Mouse (Mus musculus) induced T-regulatory cell, adult 2 months (primary cell): Measurements from ENCODE around the gene Clec10a.

Experiments used
- DNase-seq: peaks from one replicate; pipeline ENCODE4 v3.0.0-alpha.2; 2012; ENCODE audit warnings: low read depth

The Clec10a gene

GRCm38 (mm10) chr11:70185120-70185519 lies 29.1 kb downstream of the Clec10a start:
- no peak for DNase-seq

- DNase-seq, result peak; percentile 24
These were observed 33.5 kb downstream of the Clec10a start for GRCm38 (mm10) chr11:70189319-70190134.

- DNase-seq, result no peak
These were observed 35.2 kb downstream of the Clec10a start for GRCm38 (mm10) chr11:70191188-70191587.

GRCm38 (mm10) chr11:70192157-70192556 lies 36.2 kb downstream of the Clec10a start:
- DNase-seq, result no peak

- DNase-seq, result no peak
These were observed 37.6 kb downstream of the Clec10a start for GRCm38 (mm10) chr11:70193354-70194285.

- DNase-seq, result no peak
These were observed 42.3 kb downstream of the Clec10a start for GRCm38 (mm10) chr11:70198332-70198731.

- DNase-seq, result no peak
These were observed 43.1 kb downstream of the Clec10a start for GRCm38 (mm10) chr11:70199107-70199506.

GRCm38 (mm10) chr11:70200036-70200608 lies 44.1 kb downstream of the Clec10a start:
- no peak for DNase-seq

GRCm38 (mm10) chr11:70201691-70202090 lies 45.7 kb downstream of the Clec10a start:
- peak; percentile 86 for DNase-seq

- no peak for DNase-seq
These were observed 50.8 kb downstream of the Clec10a start for GRCm38 (mm10) chr11:70206801-70207200.

- no peak for DNase-seq
These were observed 51.3 kb downstream of the Clec10a start for GRCm38 (mm10) chr11:70207283-70207682.

- peak; percentile 35 for DNase-seq
These were observed 52.9 kb downstream of the Clec10a start for GRCm38 (mm10) chr11:70208778-70209388.

- DNase-seq, result no peak
These were observed 54.7 kb downstream of the Clec10a start for GRCm38 (mm10) chr11:70210681-70211080.

- DNase-seq, result no peak
These were observed 56.0 kb downstream of the Clec10a start for GRCm38 (mm10) chr11:70211972-70212371.

- no peak for DNase-seq
These were observed 56.4 kb downstream of the Clec10a start, which contains the start of gene Slc16a11 for GRCm38 (mm10) chr11:70212423-70212822. TSS of gene Slc16a11 (plus strand) at chr11:70212752.

- peak; percentile 78 for DNase-seq
These were observed 56.9 kb downstream of the Clec10a start for GRCm38 (mm10) chr11:70212896-70213295.

GRCm38 (mm10) chr11:70213736-70214135 lies 57.7 kb downstream of the Clec10a start:
- peak; percentile 37 for DNase-seq

GRCm38 (mm10) chr11:70214191-70214855 lies 58.3 kb downstream of the Clec10a start:
- DNase-seq, result no peak

GRCm38 (mm10) chr11:70214856-70215209 lies 58.8 kb downstream of the Clec10a start:
- DNase-seq, result peak; percentile 17

GRCm38 (mm10) chr11:70215301-70215700 lies 59.3 kb downstream of the Clec10a start:
- no peak for DNase-seq

GRCm38 (mm10) chr11:70216103-70216502 lies 60.1 kb downstream of the Clec10a start:
- no peak for DNase-seq
